Mouse (Mus musculus) Patski (cell line): Measurements from ENCODE around the gene Snd1. TPM values are rescaled to one million over a fixed set of nuclear protein-coding genes. Genes with fewer than 3 reads are reported as not detected.

Experiments
- ATAC-seq: fragments of 100-300 bp; one replicate; pipeline ENCODE4 v1.8.0; 2021
- CTCF ChIA-PET: fragments of 350-600 bp; sonication (Branson Sonifier 250); formaldehyde crosslinking; loops from one replicate; lab custom pipeline; 2022; ENCODE audit warnings: inconsistent platforms; lab: Charles Lee
- POLR2A ChIA-PET: fragments of 350-600 bp; sonication (Branson Sonifier 250); formaldehyde crosslinking; loops from one replicate; lab custom pipeline; 2022; ENCODE audit warnings: antibody characterized with exemption, inconsistent platforms; lab: Charles Lee
- DNase-seq: peaks from one replicate; pipeline ENCODE4 v3.0.0-alpha.2; 2011; ENCODE audit warnings: low read depth, low spot score
- H3K27me3 ChIP-seq: fragments of 371-371 bp; one replicate; pipeline ENCODE4 v1.5.1; 2021
- CTCF ChIP-seq: fragments of 100-300 bp; IDR thresholded peaks from one replicate; pipeline ENCODE4 v1.5.1; 2021
- in situ Hi-C: fragments of 300-500 bp; cut with MboI; formaldehyde crosslinking; loops from 3 replicates; pipeline ENCODE4 v1.11.1; 2018; ENCODE audit warnings: low pct_unique_long_range_greater_than_20kb, mixed read lengths
- polyA plus RNA-seq: library from polyadenylated mRNA; unstranded; gene quantifications from one replicate; pipeline ENCODE4 v1.2.3, GENCODE M21; 2021

Snd1 gene
- polyA plus RNA-seq, 1 experiment from 2014 or later = 107 TPM

DNA sequence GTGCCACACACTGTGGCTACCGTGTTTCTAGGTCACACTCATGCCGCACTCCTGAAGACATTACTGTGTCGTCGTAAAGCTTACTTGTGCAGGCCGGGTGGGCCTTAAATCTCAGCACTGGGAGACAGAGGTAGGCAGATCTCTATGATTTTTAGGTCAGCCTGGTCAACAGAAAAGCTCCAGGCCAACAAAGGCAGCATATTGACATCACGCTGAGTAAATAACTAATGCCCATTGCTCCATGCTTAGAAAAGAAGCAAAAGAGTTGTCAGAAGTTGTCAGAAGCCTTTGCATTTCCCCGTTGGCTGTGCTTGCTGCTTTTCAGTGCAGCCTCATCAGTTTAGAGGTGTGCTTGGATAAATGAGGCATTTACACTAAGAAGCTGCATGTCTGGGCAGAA lies 261.7 kb downstream of the Snd1 start:
- CTCF ChIA-PET = no interaction called here
- in situ Hi-C loops = no loop called here
- DNase-seq = no peak
- TF ChIP-seq CTCF = no peak
- POLR2A ChIA-PET = no interaction called here
- no peaks in the 10 kb centered on the region for H3K27me3 ChIP-seq
- ATAC-seq = no peak

DNA sequence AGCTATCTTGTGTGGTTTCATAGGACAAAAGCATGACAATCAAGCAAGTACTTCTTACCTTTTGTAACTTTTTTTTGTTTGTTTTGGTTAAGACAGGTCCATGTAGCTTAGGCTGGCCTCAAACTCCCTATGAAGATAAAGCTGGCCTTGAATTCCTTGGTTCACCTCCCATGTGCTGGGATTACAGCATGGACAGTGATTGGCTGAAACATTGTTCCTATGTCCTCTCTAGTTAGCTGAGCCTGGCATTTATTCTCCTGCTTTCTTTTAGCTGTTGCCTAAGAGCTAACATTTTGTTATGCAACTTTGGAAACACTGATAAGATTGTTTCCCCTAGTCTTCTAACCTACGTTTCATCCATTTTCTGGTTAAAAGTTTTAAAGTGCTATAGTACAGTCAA lies 262.7 kb downstream of the Snd1 start:
- in situ Hi-C loops = no loop called here
- H3K27me3 ChIP-seq = no peaks in the 10 kb centered on the region
- CTCF ChIA-PET = interaction anchor here (1.1 to 2.2 kb wide), 2 partner anchors 9 to 11 kb away, joined by 3 to 5 read pairs; no protein-coding TSS in a partner anchor
- POLR2A ChIA-PET = no interaction called here
- no peak for TF ChIP-seq CTCF
- DNase-seq = no peak
- ATAC-seq = no peak

DNA sequence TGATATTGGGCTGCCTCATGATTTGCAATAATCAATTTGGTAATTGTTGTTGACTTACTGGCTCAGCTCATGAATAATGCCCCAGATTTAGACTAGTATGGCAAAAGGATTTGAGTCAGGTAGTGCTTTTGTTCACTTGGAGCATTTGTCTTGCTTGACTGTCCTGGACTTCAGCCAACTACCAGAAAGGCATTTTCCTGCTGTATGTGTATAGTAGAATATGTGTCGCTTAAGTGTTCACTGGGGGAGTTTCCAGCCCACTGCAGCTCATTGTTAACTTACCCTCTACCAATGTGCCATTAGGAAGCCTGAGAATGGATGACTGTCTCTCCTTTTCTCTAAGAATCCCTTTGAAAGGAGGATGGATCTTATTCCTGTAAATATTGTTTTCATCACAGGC lies 268.6 kb downstream of the Snd1 start:
- DNase-seq = no peak
- in situ Hi-C loops = no loop called here
- no peaks in the 10 kb centered on the region for H3K27me3 ChIP-seq
- TF ChIP-seq CTCF = no peak
- ChIA-PET CTCF (interaction anchor here (1.4 kb wide), 1 partner anchor 24 kb away, joined by 3 read pairs; no protein-coding TSS in a partner anchor), POLR2A (interaction anchor here (0.7 kb wide), 1 partner anchor 212 kb away, joined by 3 read pairs; no protein-coding TSS in a partner anchor)
- peak; percentile 17 for ATAC-seq

DNA sequence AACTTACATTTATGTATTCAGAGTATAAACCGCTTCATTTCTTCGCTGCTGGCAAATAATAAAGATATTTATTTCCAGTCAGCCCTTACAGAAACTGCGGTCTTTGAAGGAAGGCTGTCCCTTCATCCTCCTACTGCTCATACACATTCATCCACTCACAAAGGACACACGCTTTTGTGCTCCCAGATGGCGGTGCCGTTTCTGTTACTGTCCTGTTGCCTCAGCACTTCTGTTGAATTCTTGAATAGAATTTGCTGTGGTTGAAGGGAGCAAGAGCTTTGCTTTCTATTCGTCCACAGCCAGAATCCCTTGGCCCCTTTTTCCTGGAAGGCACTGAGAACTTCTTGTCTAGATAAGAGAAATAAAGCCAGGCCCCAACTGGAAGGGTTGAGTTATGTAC lies 270.9 kb downstream of the Snd1 start:
- ATAC-seq (no peak), DNase-seq (no peak)
- ChIA-PET POLR2A (interaction anchor here (1.0 kb wide), 1 partner anchor 9 kb away, joined by 7 read pairs; no protein-coding TSS in a partner anchor), CTCF (interaction anchor here (1.0 to 1.5 kb wide), 2 partner anchors 13 to 23 kb away, joined by 3 to 4 read pairs; no protein-coding TSS in a partner anchor)
- in situ Hi-C loops = no loop called here
- no peak for TF ChIP-seq CTCF
- H3K27me3 ChIP-seq = no peaks in the 10 kb centered on the region

- in situ Hi-C loops = no loop called here
- CTCF ChIA-PET = interaction anchor here (1.1 to 1.5 kb wide), 4 partner anchors 9 to 21 kb away, joined by 3 to 4 read pairs (median 4); no protein-coding TSS in a partner anchor
- no peaks in the 10 kb centered on the region for H3K27me3 ChIP-seq
- no peak for DNase-seq
- no peak for ATAC-seq
- POLR2A ChIA-PET = no interaction called here
- TF ChIP-seq CTCF = no peak
Observed at GRCm38 (mm10) chr6:28747025-28747424, 272.1 kb downstream of the Snd1 start.

- DNase-seq = no peak
Observed at GRCm38 (mm10) chr6:28747931-28748670, 273.2 kb downstream of the Snd1 start.

GRCm38 (mm10) chr6:28749224-28749623 lies 274.3 kb downstream of the Snd1 start:
- in situ Hi-C loops = no loop called here
- ATAC-seq (no peak), DNase-seq (no peak)
- no peaks in the 10 kb centered on the region for H3K27me3 ChIP-seq
- CTCF ChIA-PET = no interaction called here
- no peak for TF ChIP-seq CTCF
- POLR2A ChIA-PET = no interaction called here

More at GRCm38 (mm10) chr6:28747931-28748670, 273.2 kb downstream of the Snd1 start:
- no peak for TF ChIP-seq CTCF
- H3K27me3 ChIP-seq = no peaks in the 10 kb centered on the region
- ChIA-PET CTCF (interaction anchor here (1.0 to 1.3 kb wide), 4 partner anchors 10 to 14 kb away, joined by 3 to 5 read pairs (median 4); no protein-coding TSS in a partner anchor), POLR2A (no interaction called here)
- no peak for ATAC-seq
- in situ Hi-C loops = no loop called here

DNA sequence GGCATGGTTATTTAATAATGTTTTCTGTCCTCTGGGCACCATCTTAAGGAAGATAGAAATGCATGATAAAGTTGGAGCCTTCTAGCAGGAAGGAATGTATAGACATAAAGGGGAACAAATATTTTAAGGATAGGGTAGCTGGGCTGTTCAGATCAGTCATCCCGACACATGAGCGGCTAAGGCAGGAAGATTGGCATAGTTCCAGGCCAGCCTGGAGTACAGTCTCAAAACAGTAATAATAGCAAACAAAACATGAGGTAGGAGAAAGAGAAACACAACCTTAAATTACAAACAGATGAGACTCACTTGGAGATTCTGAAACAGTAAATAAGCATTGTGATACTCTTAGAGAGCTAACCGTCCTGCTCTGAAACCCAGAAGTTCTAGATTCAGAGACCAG lies 276.2 kb downstream of the Snd1 start:
- H3K27me3 ChIP-seq = no peaks in the 10 kb centered on the region
- no peak for DNase-seq
- ChIA-PET POLR2A (no interaction called here), CTCF (interaction anchor here (2.1 kb wide), 1 partner anchor 16 kb away, joined by 6 read pairs; no protein-coding TSS in a partner anchor)
- ATAC-seq = no peak
- in situ Hi-C loops = no loop called here
- no peak for TF ChIP-seq CTCF

DNA sequence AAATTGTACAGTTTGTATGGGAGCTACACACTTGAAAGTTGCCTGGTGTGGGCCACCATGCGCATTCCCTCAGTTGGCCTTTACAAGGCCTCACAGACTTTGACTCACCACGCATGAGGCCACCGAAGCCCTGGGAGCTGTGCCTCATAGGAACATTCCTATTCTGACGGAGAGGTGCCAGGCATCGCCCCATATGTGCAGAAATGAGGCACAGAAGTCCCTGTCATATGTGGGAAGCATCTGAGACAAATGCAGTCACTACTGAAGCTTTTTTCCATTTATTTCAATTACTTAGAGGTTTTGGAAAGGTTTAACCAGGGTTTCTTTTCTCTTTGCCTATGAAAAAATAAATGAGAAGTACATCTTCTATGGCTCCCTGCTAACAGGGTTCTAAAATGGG lies 278.3 kb downstream of the Snd1 start:
- ATAC-seq (no peak), DNase-seq (no peak)
- no peaks in the 10 kb centered on the region for H3K27me3 ChIP-seq
- CTCF ChIA-PET = interaction anchor here (1.2 to 2.1 kb wide), 3 partner anchors 9 to 18 kb away, joined by 4 to 6 read pairs (median 5); no protein-coding TSS in a partner anchor
- no peak for TF ChIP-seq CTCF
- in situ Hi-C loops = no loop called here
- POLR2A ChIA-PET = no interaction called here

DNA sequence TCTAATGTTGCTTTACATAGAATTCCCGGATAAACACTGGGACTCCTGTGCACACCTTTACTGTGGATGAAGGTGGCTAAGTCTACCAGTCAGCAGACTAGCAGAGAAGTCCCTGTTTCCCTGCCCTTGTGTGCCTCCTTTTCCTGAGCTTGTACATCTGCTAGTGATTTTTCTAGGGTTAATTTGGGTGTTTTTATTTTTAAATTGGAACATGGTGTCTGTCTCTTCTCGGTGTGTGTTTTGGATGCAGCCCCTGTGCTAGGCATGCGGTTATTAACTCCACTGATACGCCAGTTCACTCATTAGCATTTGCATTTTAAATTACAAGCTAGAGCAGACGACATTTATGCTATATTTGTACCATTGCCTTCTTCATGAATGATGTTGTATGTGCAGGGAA lies 278.7 kb downstream of the Snd1 start:
- POLR2A ChIA-PET = no interaction called here
- in situ Hi-C loops = no loop called here
- CTCF ChIA-PET = interaction anchor here (1.2 kb wide), 1 partner anchor 14 kb away, joined by 4 read pairs; no protein-coding TSS in a partner anchor
- H3K27me3 ChIP-seq = no peaks in the 10 kb centered on the region
- DNase-seq = no peak
- no peak for TF ChIP-seq CTCF
- no peak for ATAC-seq
